Mouse (Mus musculus): Measurements from ENCODE around the gene Ccdc182. TPM values are rescaled to one million over a fixed set of nuclear protein-coding genes. Genes with fewer than 3 reads are reported as not detected.

The Ccdc182 gene
- polyA plus RNA-seq, 1 experiment from 2014 or later, result 4.3 TPM

DNA sequence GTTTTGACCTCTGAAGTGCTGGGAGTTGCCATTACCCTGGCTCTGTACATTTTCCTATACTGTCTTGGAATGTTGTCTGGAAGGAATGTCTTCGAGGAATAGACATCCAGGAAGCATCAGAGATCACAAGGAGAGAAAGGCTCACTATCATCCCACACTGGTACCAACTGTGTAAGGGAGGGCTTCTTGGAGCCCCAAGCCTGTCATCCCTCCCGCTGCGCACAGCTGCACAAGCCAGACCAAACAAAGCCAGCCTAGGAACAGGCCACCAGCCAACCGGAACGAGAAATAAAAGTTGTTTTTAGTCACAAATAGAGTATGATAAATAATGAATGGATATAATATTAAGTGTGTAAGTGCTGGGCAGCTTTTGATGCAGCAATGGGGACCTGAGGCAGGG lies 29.0 kb upstream of the Ccdc182 start:
- H3K9me3 ChIP-seq (replicated peaks), result 0 out of 2 replicates have a peak, but pooled peaks cover 2% of the 10 kb centered on the region
- no peaks in the 10 kb centered on the region for H3K36me3 ChIP-seq
- 62% methylated on average over 5 of the region's 5 CpGs for WGBS

GRCm38 (mm10) chr11:88266311-88266710 lies 27.5 kb upstream of the Ccdc182 start:
- ATAC-seq (ENCODE audit: low FRiP score), result no peak
- Histone ChIP-seq H3K4me1 (peaks cover 30% of the 10 kb centered on the region), H3K27me3 (no peaks in the 10 kb centered on the region), H3K9me3 (replicated peaks) (no peaks in the 10 kb centered on the region), H3K36me3 (no peaks in the 10 kb centered on the region), H3K4me3 (no peak overlapping the region), H3K27ac (no peak overlapping the region), H3K9ac (no peak overlapping the region), H3K4me2 (replicated peaks) (no peak overlapping the region)
- 80% methylated on average over 6 of the region's 6 CpGs for WGBS

More for the DNA sequence above, 29.0 kb upstream of the Ccdc182 start:
- Histone ChIP-seq H3K9ac (no peak overlapping the region), H3K4me1 (peaks cover 37% of the 10 kb centered on the region), H3K4me2 (replicated peaks) (no peak overlapping the region), H3K27me3 (no peaks in the 10 kb centered on the region), H3K4me3 (no peak overlapping the region), H3K27ac (0 out of 2 replicates have a peak overlapping the region, but pooled peaks have one; percentile 9)
- no peak for ATAC-seq (ENCODE audit: low FRiP score)

- 64% methylated on average over 3 of the region's 3 CpGs for WGBS
- H3K4me3 ChIP-seq, result no peak overlapping the region
- no peak for ATAC-seq (ENCODE audit: low FRiP score)
- no peaks in the 10 kb centered on the region for H3K9me3 ChIP-seq (replicated peaks)
- no peak overlapping the region for H3K9ac ChIP-seq
- no peak overlapping the region for H3K4me2 ChIP-seq (replicated peaks)
- H3K4me1 ChIP-seq, result peaks cover 47% of the 10 kb centered on the region
- no peaks in the 10 kb centered on the region for H3K36me3 ChIP-seq
- no peaks in the 10 kb centered on the region for H3K27me3 ChIP-seq
- H3K27ac ChIP-seq, result no peak overlapping the region
Measured at GRCm38 (mm10) chr11:88271870-88272269, 22.0 kb upstream of the Ccdc182 start.

GRCm38 (mm10) chr11:88274111-88274879 lies 19.6 kb upstream of the Ccdc182 start:
- peaks cover 55% of the 10 kb centered on the region for H3K4me1 ChIP-seq
- no peaks in the 10 kb centered on the region for H3K36me3 ChIP-seq
- peak; percentile 67 for ATAC-seq (ENCODE audit: low FRiP score)
- no peaks in the 10 kb centered on the region for H3K9me3 ChIP-seq (replicated peaks)
- H3K27me3 ChIP-seq, result no peaks in the 10 kb centered on the region
- 18% methylated on average over 23 of the region's 23 CpGs for WGBS
- peak overlapping the region; percentile 32 for H3K4me2 ChIP-seq (replicated peaks)
- H3K4me3 ChIP-seq, result no peak overlapping the region
- H3K9ac ChIP-seq, result peak overlapping the region; percentile 41; the same call in 1 of the 2 replicates
- H3K27ac ChIP-seq, result peak overlapping the region; percentile 96

- no peaks in the 10 kb centered on the region for H3K36me3 ChIP-seq
- peak; percentile 85 for ATAC-seq (ENCODE audit: low FRiP score)
- peak overlapping the region; percentile 42; the same call in 1 of the 2 replicates for H3K9ac ChIP-seq
- peak overlapping the region; percentile 96 for H3K27ac ChIP-seq
- no peak overlapping the region for H3K4me3 ChIP-seq
- no peaks in the 10 kb centered on the region for H3K9me3 ChIP-seq (replicated peaks)
- no peaks in the 10 kb centered on the region for H3K27me3 ChIP-seq
- peaks cover 60% of the 10 kb centered on the region for H3K4me1 ChIP-seq
- peak overlapping the region; percentile 32 for H3K4me2 ChIP-seq (replicated peaks)
- 13% methylated on average over 13 of the region's 13 CpGs for WGBS
Measured at GRCm38 (mm10) chr11:88274901-88275498, 18.9 kb upstream of the Ccdc182 start.

DNA sequence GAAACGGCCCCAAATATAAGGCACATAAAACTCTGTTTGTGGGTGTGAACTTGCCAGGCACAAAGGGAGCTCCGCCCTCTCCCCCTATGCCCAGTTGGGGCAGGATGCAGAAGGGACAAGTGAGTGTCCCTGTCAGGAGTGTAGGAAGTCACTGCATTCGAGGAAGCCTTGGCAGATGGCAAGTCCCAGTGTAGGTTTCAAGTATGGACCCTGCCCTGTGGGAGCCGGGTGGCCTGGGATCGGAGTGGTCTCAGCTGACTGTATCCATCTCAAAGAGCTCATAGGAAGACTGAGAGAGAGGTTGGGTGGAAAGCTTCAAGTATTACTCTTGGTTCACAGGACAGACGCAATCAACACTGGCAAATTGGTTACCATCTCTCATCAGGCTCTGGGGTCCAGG lies 17.9 kb upstream of the Ccdc182 start:
- peak overlapping the region; percentile 32; the same call in 1 of the 2 replicates for H3K4me2 ChIP-seq (replicated peaks)
- WGBS, result 43% methylated on average over 6 of the region's 6 CpGs
- ATAC-seq (ENCODE audit: low FRiP score), result no peak

GRCm38 (mm10) chr11:88276534-88277308 lies 17.1 kb upstream of the Ccdc182 start:
- H3K27ac ChIP-seq, result peak overlapping the region; percentile 96
- peaks cover 67% of the 10 kb centered on the region for H3K4me1 ChIP-seq
- H3K4me2 ChIP-seq (replicated peaks), result no peak overlapping the region
- ATAC-seq (ENCODE audit: low FRiP score), result no peak
- H3K4me3 ChIP-seq, result no peak overlapping the region
- no peaks in the 10 kb centered on the region for H3K36me3 ChIP-seq
- 25% methylated on average over 19 of the region's 19 CpGs for WGBS
- no peaks in the 10 kb centered on the region for H3K27me3 ChIP-seq
- H3K9me3 ChIP-seq (replicated peaks), result no peaks in the 10 kb centered on the region
- no peak overlapping the region for H3K9ac ChIP-seq

More for the DNA sequence above, 17.9 kb upstream of the Ccdc182 start:
- Histone ChIP-seq H3K4me1 (peaks cover 67% of the 10 kb centered on the region), H3K27me3 (no peaks in the 10 kb centered on the region), H3K9me3 (replicated peaks) (no peaks in the 10 kb centered on the region), H3K36me3 (no peaks in the 10 kb centered on the region), H3K9ac (peak overlapping the region; percentile 46; the same call in 1 of the 2 replicates), H3K4me3 (no peak overlapping the region), H3K27ac (peak overlapping the region; percentile 96)

- 22% methylated on average over 4 of the region's 4 CpGs for WGBS
Measured at GRCm38 (mm10) chr11:88279006-88279405, 14.9 kb upstream of the Ccdc182 start.

DNA sequence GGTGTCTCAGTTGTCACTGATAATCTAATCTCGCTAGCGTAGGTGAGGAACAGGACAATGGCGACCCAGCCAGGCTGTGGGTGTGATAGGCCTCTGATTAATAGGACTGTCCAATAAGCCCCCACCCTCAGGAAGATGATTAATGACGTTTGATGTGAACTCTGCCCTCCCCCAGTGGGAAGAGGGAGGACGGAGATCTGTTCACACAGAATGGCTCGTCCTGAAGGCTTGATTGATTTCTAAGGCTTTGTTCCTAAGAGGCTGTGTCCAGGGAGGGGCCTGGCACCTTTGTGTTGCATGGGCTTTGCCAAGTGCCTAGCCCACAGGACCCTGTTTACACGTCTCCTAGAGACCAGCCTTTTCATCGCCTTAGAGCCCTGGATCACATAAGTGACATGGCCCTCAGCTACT lies 13.4 kb upstream of the Ccdc182 start:
- H3K4me2 ChIP-seq (replicated peaks), result no peak overlapping the region
- H3K9me3 ChIP-seq (replicated peaks), result peaks cover 6% of the 10 kb centered on the region; the same call in 1 of the 2 replicates
- peak; percentile 86 for ATAC-seq (ENCODE audit: low FRiP score)
- H3K4me1 ChIP-seq, result peaks cover 43% of the 10 kb centered on the region
- H3K27ac ChIP-seq, result peak overlapping the region; percentile 96
- no peaks in the 10 kb centered on the region for H3K27me3 ChIP-seq
- no peak overlapping the region for H3K4me3 ChIP-seq
- WGBS, result 22% methylated on average over 8 of the region's 8 CpGs
- no peaks in the 10 kb centered on the region for H3K36me3 ChIP-seq
- no peak overlapping the region for H3K9ac ChIP-seq

More at GRCm38 (mm10) chr11:88279006-88279405, 14.9 kb upstream of the Ccdc182 start:
- no peak for ATAC-seq (ENCODE audit: low FRiP score)
- Histone ChIP-seq H3K4me3 (no peak overlapping the region), H3K9me3 (replicated peaks) (peaks cover 6% of the 10 kb centered on the region; the same call in 1 of the 2 replicates), H3K4me2 (replicated peaks) (no peak overlapping the region), H3K27ac (peak overlapping the region; percentile 96), H3K9ac (no peak overlapping the region), H3K27me3 (no peaks in the 10 kb centered on the region), H3K36me3 (no peaks in the 10 kb centered on the region), H3K4me1 (peaks cover 57% of the 10 kb centered on the region)

DNA sequence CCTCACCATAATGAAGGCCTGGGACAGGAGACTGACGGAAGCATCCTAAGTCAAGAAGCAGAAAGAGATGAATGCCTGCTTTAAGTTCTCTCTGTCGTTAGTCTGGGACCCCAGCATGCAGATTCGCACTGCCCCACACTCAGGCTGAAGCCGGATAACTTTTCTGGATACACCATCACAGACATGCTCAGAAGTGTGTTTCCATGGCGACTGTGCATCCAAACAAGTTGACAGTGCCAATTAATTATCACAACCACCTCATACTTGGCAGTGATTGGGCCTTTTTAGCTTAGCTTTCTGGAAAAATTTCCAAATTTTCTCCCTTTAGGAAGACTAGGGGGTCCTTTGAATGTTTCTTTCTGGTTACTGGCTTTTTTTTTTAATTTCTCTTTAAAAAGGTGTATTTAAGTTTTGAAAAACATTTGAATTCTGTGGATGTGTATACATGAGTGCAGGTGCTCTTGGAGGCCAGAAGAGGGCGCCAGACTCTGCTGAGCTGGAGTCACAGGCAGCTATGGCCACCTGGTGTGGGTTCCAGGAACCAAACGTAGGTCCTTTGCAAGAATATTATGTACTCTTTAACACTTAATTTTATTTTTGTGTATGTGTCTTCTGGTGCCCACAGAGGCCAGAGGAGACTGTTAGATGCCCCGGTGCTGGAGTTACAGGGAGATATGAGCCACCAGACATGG lies 12.3 kb upstream of the Ccdc182 start:
- peak overlapping the region; percentile 96 for H3K27ac ChIP-seq
- H3K4me1 ChIP-seq, result peaks cover 38% of the 10 kb centered on the region
- H3K9ac ChIP-seq, result no peak overlapping the region
- 49% methylated on average over 8 of the region's 8 CpGs for WGBS
- no peaks in the 10 kb centered on the region for H3K27me3 ChIP-seq
- ATAC-seq (ENCODE audit: low FRiP score), result no peak
- H3K4me2 ChIP-seq (replicated peaks), result no peak overlapping the region
- no peaks in the 10 kb centered on the region for H3K36me3 ChIP-seq
- peaks cover 6% of the 10 kb centered on the region; the same call in 1 of the 2 replicates for H3K9me3 ChIP-seq (replicated peaks)
- no peak overlapping the region for H3K4me3 ChIP-seq

DNA sequence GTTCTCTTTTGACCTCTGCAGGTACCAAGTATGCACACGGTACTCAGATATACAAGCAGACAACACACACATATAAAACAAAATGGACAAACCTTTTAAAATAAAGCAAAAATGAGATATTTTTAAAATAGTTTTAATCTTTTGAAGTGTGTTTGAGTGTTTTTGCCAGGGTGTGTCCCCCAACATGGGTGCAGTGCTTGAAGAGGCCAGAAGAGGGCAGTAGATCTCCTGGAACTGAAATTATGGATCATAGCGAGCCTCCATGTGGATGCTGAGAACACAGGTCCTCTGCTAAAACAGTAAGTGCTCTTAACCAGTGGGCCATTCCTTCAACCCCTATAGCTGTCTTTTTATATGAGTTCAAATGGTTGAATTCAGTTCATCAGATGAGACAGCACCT lies 11.3 kb upstream of the Ccdc182 start:
- WGBS, result 95% methylated on average over 2 of the region's 2 CpGs

More for the DNA sequence above, 11.3 kb upstream of the Ccdc182 start:
- H3K4me2 ChIP-seq (replicated peaks), result no peak overlapping the region
- ATAC-seq (ENCODE audit: low FRiP score), result no peak
- no peaks in the 10 kb centered on the region for H3K27me3 ChIP-seq
- 0 out of 2 replicates have a peak overlapping the region, but pooled peaks have one; percentile 96 for H3K27ac ChIP-seq
- H3K4me3 ChIP-seq, result no peak overlapping the region
- peaks cover 29% of the 10 kb centered on the region for H3K4me1 ChIP-seq
- H3K9ac ChIP-seq, result no peak overlapping the region
- H3K36me3 ChIP-seq, result no peaks in the 10 kb centered on the region
- H3K9me3 ChIP-seq (replicated peaks), result peaks cover 6% of the 10 kb centered on the region; the same call in 1 of the 2 replicates

Measured in hindbrain, embryonic 12.5 days (tissue).